Mouse (Mus musculus) heart, postnatal 36 days (tissue): Measurements from ENCODE around the gene Npm1. TPM values are rescaled to one million over a fixed set of nuclear protein-coding genes. Genes with fewer than 3 reads are reported as not detected.

Experiments used
- DNase-seq, 2 experiments: peaks; one replicate each; pipeline ENCODE4 v3.0.0; 2021 to 2022
- intact Hi-C: fragments of 180-260 bp; cut with DNase I; formaldehyde crosslinking; loops from one replicate; pipeline ENCODE4 v1.15.1; 2025
- total RNA-seq, 2 experiments: library from RNA; stranded (reverse); gene quantifications; 2 replicates each; pipeline ENCODE4 v1.2.3; 2021

Npm1 gene
- total RNA-seq, result 100 to 1,000 TPM; 132 to 163 TPM

GRCm38 (mm10) chr11:33162998-33163506 is at the start of gene Npm1:
Npm1 (minus strand) TSS chr11:33163206.
- intact Hi-C loops, result loop anchor here (2.0 to 10.0 kb wide), 4 partner anchors 40 to 1672 kb away; partner anchors contain the start of genes Spdl1, Tlx3 and Ubtd2
- DNase-seq, result peak; percentile 99

GRCm38 (mm10) chr11:33207411-33207810 is 44.4 kb upstream of the Npm1 start:
- no peak for DNase-seq
- intact Hi-C loops, result no loop called here

DNA sequence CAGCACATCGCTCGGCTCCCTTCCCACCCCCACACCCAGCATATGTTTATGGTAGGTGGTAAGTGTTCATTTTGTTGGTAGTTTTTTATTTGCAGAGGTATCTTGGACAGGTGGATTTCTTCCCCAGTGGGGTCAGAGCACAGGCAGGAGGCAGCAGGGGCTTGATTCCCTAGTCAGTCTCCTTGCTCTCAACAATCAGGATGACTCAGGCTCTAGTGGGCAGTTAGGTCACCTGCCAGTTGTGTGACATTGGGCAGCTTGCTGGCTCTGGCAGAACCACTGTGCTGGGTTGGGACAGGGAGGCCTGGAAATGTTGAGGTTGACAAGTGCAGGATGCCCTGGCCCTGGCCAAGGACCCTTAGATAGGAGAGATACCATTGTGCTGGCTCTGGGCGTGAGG is 42.0 kb upstream of the Npm1 start:
- intact Hi-C loops, result no loop called here
- DNase-seq, result no peak

- intact Hi-C loops, result no loop called here
- peak; percentile 8 to 31 for DNase-seq
These were observed 41.3 kb upstream of the Npm1 start for GRCm38 (mm10) chr11:33204329-33204705.

- DNase-seq, result peak; percentile 37 to 68
These were observed 40.6 kb upstream of the Npm1 start, which contains the start of gene Tlx3 for GRCm38 (mm10) chr11:33203383-33204328. Tlx3 (minus strand) TSS chr11:33203589.

GRCm38 (mm10) chr11:33202972-33203371 is 40.0 kb upstream of the Npm1 start:
- intact Hi-C loops, result loop anchor here (2.0 kb wide), 1 partner anchor 40 kb away; the partner anchor contains the start of gene Npm1
- DNase-seq, result no peak

More at GRCm38 (mm10) chr11:33203383-33204328, 40.6 kb upstream of the Npm1 start, which contains the start of gene Tlx3:
- intact Hi-C loops, result loop anchor here (2.0 kb wide), 1 partner anchor 41 kb away; the partner anchor contains the start of gene Npm1

GRCm38 (mm10) chr11:33202296-33202695 is 39.3 kb upstream of the Npm1 start:
- DNase-seq, result peak in 1 of 2 experiments; percentile 8
- intact Hi-C loops, result loop anchor here (2.0 kb wide), 1 partner anchor 39 kb away; the partner anchor contains the start of gene Npm1

DNA sequence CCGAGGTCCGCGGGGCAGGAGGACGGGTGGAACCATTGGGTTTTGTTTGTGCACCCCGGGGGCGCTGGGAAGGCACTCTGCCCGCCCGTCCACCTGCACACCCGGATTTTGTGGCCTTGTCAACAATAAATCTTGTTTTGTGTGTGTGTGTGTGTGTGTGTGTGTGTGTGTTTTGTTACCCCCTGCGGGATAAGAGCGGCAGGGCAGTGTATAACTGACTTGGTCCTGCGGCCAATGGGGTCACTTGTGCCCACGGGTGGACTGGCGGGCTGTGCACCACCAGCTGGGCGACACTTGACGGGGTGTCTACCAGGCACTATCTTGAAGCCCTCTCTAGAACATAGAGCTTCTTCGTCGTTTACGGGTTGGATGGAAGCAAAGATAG is 38.6 kb upstream of the Npm1 start:
- intact Hi-C loops, result loop anchor here (2.0 kb wide), 1 partner anchor 39 kb away; the partner anchor contains the start of gene Npm1

GRCm38 (mm10) chr11:33200764-33201625 is 38.0 kb upstream of the Npm1 start:
- DNase-seq, result peak; percentile 10 to 39
- intact Hi-C loops, result no loop called here

More for the DNA sequence above, 38.6 kb upstream of the Npm1 start:
- DNase-seq, result peak; percentile 13 to 37

- peak; percentile 15 to 36 for DNase-seq
- intact Hi-C loops, result no loop called here
These were observed 37.1 kb upstream of the Npm1 start for GRCm38 (mm10) chr11:33199906-33200763.

- intact Hi-C loops, result no loop called here
These were observed 36.1 kb upstream of the Npm1 start for GRCm38 (mm10) chr11:33199117-33199514.

DNA sequence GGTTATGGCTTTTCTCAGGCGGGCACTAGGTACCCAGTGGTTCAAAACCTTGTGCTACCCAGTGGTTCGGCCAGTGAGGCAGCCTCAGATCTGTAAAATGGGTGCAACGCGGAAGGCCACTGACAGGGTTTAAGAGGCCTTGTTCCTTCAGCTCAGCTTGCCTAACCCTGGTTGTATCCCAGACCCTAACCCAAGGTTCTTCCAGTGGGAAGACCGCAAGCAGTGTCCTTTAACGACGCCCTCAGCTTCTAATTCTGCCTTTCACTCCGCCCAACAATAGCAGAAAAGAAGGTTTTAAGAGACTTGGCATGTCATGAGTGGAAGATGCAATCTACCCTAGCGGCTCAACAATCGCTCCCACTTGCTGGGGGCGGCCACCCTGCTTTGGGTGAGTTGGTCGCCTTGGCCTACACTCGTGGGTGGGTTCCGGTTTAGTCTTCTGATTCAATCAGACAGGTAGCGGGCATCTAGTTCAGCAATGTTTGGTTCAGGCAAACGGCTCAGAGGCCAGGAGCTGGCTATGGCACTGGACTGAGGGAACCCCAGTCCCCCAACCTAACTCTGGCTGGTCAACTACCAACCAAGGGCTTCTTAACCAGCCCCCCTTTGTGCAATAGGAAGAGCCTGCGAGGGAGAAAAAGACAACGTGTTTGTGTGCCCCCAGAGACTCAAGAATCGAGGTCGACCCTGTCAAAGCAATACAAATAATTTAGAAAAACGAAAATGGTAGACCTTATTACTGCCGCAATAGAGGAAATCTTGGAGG is 35.5 kb upstream of the Npm1 start:
- DNase-seq, result no peak
- intact Hi-C loops, result no loop called here

More at GRCm38 (mm10) chr11:33199117-33199514, 36.1 kb upstream of the Npm1 start:
- DNase-seq, result peak in 1 of 2 experiments; percentile 23

- DNase-seq, result no peak
- intact Hi-C loops, result no loop called here
These were observed 34.7 kb upstream of the Npm1 start for GRCm38 (mm10) chr11:33197673-33198072.

DNA sequence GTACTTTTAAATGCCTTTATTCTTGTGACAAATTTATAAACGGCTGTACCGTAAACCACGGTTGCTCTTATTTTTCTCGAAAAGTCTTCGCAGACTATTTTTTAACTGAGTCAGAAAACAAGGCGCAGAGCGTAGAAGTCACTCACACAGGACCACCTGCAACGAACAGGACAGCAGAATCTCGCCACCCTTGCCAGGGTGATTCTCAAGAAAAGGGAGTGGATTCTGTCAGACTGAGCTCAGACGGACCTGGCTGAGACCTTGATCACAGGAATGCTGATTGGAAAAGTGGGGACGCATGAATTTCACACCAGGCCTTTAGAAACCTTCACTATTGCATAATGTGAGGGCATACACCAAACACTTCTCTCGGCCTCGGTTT is 34.1 kb upstream of the Npm1 start:
- intact Hi-C loops, result no loop called here
- DNase-seq, result no peak

DNA sequence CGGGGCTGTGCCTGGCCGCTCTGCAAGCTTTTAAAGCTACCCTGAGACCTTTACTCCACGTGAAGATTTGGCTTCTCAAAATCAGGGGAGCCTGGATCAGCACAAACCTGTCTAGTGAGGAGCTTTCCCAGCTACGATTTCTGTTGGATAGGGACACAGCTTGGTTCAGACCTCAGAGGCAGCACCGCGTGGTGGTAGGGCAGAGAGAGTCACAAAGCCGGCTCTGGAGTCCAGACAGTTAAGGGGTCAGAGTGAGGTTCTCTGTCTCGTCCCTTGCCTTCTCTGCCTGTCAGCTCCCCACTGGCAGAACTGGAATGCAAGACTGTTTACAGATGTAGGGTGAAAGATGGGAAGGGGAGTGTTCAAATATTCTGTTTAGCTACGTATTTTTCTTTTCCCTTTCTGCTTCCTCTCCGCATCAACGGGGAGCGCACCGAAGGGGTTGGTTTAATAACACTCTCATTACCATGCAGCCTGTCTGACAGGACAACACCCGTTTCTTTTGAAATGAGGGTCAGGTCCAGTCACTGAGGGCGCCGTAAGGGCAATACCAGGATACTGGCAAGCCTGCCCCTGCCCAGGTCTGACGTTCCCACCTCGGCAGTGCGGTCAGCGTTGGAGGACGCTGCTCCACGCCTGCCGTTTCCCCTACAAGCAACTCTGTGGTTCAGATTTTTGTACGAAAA is 33.6 kb upstream of the Npm1 start:
- no peak for DNase-seq

DNA sequence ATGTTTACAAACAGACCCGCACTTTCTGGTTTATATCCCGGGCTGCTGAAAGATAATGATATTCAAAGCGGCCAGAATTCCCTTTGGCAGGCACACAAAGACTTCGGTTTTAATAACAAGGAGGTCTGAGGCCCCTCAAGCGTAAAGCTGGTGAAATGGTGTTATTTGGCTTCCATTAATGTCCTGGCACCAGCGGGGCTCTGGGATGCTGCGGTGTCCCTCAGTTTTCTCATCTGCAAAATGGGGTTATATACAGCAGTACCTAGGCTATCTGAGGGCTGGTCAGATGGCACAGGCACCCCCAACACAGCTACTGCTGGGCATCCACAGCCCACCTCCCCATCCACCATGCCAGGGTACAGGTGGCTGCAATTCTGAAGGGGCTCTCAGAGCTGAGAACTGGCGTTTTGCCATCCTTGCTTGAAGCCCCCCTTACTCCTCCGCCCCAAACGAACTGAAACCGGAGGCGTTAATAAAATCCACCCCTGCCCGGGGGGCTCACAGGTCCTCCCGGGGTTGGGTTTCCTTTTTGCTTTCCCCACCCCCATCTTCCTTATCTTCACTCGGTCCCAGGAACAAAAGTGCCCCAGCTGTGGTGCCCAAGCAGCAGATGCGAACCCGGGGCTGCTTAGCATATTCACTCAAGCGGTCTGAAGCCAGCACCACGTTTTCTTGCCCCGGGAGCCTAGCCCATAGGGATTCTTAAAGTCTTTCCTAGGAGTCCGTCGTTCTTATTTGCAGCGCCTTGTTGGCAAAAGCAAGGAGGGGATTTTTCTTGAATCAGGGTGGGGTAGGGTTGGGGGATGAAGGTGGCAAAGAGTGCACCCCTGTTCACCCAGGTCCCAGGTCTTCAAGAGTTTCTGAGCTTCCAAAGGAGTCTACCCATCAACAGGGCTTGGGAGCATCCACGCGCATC is 32.8 kb upstream of the Npm1 start:
- no peak for DNase-seq
- intact Hi-C loops, result no loop called here

More for the DNA sequence above, 33.6 kb upstream of the Npm1 start:
- intact Hi-C loops, result no loop called here

- DNase-seq, result no peak
- intact Hi-C loops, result no loop called here
These were observed 32.1 kb upstream of the Npm1 start for GRCm38 (mm10) chr11:33195061-33195460.
